Mouse (Mus musculus) thymus, postnatal 4 days (tissue): ENCODE data around the gene Ccdc92b.
A peak's percentile ranks its signal among the peaks of the same experiment; 100 is the strongest.

Experiments used
- DNase-seq: peaks from one replicate; pipeline ENCODE4 v3.0.0; 2021

The Ccdc92b gene

GRCm38 (mm10) chr11:74613428-74613827 is 6.0 kb upstream of the Ccdc92b start:
- DNase-seq, result no peak

DNA sequence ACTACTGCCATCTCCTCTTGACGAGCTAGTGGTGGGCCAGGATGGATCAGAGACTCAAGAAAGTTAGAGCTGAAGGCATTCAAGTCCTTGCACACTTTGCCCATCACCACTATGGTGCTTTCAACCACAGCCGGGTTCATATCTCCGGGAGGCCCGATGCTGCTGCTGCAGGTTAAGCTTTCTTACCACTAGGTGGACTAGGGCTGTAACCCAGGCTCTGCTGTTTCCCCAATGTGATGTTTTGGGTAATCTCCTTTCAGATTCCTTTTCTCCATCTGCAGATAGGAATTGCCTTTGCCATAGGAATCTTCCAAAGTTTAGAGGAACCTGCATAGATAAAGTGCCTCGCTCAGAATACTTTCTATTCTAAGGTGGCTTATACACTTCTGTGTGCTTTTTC is 3.8 kb upstream of the Ccdc92b start:
- no peak for DNase-seq

DNA sequence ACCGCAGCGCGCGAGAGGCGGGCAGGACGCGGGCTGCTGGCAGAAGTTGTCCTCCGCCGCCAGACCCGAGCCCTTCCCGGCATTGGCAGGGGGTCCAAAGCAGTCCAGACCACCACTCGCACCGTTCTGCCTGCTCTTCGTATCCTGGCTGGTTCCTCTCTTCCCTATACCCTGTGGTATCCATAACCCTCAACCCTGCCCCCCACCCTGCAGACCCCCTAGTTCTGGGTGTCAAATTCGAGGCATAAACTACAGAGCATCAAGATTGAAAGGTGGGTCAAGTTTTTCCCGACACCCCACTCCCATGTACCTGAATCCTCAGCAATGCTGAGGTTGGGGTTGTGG is 523 bp downstream of the Ccdc92b start:
- DNase-seq, result no peak

DNA sequence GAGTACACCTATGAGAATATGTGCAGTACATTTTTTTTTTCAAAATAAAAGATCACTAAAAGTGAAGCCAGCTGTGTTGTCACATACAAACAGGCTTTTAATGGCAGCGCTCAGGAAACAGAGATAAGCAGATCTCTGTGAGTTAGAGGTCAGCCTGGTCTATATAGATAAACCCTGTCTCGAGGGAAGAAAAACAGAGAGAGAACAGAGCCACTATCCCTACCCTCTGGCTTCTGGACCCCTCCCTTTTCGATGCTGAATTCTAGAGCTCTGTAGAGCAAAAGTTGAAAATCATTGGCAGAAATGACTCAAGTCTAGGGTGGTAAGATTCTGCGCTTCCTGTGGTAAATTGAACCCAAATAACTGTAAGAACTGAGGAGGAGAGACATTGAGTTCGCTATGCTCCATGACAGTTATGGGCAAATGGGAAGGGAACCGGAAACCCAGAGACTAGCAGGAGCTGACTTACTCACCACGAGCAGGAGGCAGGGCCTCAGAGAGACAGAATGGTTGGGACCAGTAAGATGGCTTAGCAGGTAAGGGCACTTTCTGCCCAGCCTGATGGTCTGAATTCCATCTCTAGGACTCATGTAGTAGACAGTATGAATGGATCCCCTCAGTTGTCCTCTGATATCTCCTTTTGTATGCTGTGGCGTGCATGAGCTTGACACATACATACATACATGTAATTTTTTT is 2.7 kb downstream of the Ccdc92b start:
- no peak for DNase-seq

GRCm38 (mm10) chr11:74623693-74624092 is 4.3 kb downstream of the Ccdc92b start:
- no peak for DNase-seq

DNA sequence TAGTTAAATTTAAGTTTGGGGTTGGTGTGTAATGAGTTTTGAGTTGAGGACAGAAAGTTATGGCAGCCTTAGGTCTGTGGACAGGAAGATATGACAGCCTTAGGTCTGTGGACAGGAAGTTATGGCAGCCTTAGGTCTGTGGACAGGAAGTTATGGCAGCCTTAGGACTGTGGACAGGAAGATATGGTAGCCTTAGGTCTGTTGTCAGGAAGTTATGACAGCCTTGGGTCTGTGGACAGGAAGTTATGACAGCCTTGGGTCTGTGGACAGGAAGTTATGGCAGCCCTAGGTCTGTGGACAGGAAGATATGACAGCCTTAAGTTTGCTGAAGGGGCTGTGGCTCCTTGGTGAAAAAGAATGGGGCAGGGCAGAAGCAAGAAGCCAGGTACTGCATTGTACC is 5.9 kb downstream of the Ccdc92b start:
- no peak for DNase-seq

- DNase-seq, result no peak
These were observed 8.1 kb downstream of the Ccdc92b start for GRCm38 (mm10) chr11:74627481-74627880.

DNA sequence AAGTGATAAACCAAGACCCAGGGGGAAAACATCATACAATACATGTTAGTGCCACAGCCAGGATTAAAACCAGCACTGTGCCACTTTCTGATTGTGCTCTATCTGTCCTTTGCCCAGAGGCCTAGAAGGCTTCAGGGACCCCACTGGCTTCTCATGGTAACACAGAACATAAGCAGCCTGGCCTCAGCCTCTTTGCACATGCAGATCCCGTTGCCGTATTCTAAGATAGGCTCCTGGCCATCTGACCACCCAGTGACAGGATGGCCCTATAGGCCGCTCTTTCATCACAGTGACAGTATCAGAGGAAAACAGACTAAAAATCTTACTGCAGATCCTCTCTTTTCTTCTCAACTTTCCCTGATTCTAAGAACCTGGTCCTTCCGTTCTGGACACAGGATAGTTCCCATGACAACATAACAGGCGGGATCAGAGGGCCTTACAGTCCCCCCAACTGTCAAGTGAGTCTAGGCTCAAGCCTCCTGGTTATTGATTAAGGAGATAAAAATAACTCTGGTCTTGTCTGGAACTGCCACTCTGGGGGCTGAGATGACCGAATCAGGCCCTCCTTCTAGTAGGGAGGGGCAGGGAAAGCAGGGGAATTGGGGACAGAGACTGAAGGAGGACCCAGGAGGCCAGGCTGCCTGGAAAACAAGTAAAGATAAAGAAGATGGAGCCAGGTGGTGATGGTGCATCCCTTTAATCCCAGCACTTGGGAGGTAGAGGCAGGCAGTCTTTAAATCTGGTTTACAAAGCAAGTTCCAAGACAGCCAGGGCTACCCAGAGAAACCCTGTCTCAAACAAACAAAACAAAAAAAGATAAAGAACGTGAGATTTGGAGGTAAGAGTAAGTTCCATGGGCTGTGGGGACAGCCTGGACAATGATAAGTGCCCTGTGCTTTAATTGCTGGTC is 12.7 kb downstream of the Ccdc92b start:
- DNase-seq, result no peak

- peak; percentile 69 for DNase-seq
These were observed 15.3 kb downstream of the Ccdc92b start for GRCm38 (mm10) chr11:74634490-74635275.

DNA sequence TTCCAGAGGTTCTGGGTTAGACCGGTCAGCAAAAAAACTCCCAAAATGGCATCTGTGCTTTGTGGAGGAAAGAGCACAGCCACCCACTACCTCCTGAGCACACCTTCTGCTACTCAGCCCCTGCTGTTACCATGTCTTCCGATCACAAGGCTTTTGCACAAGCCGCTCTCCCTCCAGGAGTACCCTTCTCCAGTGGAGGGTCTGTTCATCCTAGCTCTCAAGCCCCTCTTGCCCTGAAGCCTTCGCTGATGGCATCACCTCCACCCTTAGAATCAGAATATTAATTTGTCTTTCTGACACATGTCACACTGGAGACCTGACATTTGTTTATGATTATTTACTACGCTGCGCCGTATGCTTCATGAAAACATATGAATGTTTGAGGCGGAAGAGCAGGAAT is 18.1 kb downstream of the Ccdc92b start:
- no peak for DNase-seq

DNA sequence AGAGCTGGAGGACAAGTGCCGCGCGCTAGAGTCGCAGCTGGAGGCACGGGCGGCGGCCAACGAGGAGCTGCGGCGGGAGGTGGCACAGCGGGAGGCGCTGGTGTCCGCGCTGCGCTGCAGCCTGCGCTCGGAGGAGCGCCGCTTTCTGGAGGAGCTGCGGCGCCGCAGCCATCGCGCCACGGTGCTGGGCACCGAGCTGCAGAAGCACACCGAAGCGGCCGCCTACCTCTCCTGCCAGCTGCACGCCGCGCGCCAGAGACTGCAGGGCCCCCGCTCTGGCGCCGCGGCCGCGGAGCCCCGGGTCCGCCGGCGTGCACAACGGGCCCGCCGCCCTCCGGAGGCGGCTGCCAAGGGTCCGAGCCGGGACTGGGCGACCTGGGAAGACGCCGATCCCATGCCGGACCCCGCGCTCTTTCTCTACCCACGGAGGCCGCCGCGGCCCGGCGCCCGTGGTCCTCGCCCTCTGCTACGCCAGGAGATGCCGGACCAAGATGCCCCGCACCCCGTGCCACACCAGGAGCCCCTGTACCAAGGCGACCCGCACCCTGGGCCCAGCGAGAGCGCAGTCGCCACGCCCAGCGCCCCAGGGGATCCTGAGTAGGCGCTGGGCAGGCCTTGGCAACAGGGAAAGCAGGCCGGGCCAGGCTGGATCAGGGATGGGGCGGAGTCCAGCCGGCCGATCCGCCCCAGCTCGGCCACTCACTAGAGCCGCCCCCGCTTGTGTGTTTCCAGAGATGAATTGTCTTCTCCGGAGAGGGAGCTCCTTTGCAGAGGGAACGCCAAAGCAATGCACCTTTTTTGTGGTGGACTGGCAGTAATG is 18.8 kb downstream of the Ccdc92b start:
- peak; percentile 80 for DNase-seq

DNA sequence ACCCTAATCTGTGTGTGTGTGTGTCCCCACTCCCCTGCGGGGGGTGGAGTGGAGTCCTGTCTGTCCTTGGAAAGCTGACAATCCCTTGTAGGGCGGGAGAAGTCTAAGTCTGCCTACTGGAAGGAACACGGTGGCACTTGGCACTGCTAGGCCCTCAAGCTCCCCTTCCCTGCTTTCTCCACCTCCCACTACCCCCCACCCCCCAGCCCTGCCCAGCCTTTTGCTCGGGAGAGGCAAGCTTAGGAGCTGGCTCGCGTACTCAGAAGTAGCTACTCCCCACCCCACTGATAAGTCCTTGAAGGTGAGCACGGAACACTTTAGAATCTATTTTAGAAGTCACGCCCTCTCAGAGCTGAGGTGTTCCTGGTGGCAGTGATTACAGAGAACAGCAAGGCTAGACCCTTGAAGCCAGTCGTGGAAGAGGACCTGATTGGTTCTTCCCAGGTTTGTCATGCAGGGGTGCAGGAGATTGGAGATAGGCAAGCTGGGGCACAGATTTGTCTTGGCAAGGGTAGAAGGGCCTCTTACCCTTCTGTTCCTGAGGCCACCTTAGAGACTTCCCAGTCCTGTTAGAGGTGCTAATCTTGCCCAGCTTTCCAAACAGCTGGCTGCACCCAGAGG is 19.5 kb downstream of the Ccdc92b start:
- DNase-seq, result no peak

GRCm38 (mm10) chr11:74639628-74640027 is 20.2 kb downstream of the Ccdc92b start:
- DNase-seq, result no peak

DNA sequence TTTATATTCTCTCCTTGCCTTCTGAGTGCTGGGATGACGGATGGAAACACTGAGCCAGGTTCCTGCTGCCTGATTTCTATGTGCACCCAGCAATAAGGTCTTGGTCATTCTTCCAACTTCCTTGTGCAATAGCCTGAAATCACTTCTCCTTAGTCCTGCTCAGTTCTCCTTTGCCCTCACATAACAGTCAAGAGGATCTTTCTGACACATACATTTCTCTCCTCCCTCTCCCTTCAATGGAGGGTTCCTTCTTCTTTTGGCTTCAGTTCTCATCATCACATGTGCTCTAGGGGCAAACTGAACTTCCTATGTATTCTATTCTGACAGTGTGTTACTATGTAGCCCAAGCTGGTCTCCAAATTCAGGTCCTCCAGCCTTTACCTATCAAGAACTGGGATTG is 28.6 kb downstream of the Ccdc92b start:
- DNase-seq, result no peak

DNA sequence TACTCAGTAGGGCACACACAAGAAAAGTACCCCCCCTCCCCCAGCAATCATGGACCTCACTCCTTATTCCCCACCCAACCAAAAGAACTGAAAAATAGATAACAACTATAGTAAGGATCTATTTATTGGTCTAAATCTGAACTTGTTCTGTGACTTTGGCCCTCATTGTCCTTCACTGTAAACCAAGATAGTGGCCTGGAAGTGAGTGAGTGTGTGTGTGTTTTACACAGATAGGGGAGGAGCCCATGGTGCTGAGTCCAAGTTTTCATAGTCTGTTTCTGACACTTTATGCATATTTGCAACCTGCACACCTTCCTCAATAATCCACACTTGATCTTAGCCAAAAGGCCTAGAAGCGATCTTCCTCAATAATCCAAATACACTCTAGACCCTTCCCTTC is 29.3 kb downstream of the Ccdc92b start:
- no peak for DNase-seq

GRCm38 (mm10) chr11:74649095-74649646 is 29.8 kb downstream of the Ccdc92b start, which contains the start of gene Cluh:
TSS of gene Cluh (plus strand) at chr11:74649495.
- DNase-seq, result peak; percentile 97

- DNase-seq, result peak; percentile 61
These were observed 30.5 kb downstream of the Ccdc92b start for GRCm38 (mm10) chr11:74649647-74650551.

DNA sequence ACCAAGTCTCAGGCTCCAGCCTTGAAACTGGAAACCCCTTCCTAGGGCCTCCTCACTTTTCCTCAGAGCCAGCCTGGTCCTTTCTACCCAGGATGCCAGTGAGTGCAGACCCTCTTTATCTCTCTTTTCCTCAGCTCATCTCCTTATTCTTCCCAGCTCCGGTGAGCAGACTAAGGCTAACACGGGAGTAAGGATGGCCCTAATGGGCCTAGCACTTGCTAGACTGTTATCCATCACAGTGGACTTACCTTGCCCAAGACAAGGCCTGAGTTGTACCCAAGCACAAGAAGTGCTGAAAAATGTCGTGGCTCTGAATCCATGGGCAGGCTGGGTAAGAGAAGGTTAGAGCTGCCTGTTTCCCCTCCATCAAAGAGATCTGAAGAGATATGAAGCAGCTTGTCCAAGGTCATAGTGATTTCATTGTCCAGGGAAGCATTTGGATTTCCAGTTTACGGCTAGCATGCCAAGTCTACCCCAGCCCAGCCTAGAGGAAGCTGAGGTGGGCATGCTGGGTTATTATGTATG is 31.2 kb downstream of the Ccdc92b start:
- DNase-seq, result no peak

GRCm38 (mm10) chr11:74652791-74653191 is 33.4 kb downstream of the Ccdc92b start:
- no peak for DNase-seq

DNA sequence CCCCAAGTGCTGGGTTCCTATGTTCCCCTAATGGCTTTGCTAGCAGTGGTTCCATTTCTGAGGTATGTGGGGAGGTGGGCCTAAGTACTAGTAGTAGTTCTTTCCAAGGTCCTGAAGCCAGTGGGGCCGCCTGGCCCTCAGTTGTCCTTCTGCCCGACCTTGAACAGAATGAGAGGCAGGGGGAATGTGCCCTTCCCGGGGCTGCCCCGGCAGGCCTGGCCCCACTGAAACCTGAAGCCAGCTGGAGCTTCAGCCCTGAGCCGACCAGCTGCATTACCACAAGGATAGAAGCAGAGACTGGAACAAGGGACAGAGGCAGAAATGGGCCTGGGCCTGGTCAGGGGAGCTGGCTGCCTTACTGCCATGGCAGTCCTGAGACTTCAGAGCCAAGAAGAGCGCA is 34.0 kb downstream of the Ccdc92b start:
- no peak for DNase-seq
